Mouse (Mus musculus) heart, embryonic 10.5 days (tissue): ENCODE results near the gene Zbp1. TPM values are rescaled to one million over a fixed set of nuclear protein-coding genes. Genes with fewer than 3 reads are reported as not detected.

Experiments
- DNase-seq: peaks from one replicate; pipeline ENCODE4 v3.0.0-alpha.2; 2017; ENCODE audit warnings: low spot score
- H3K27ac ChIP-seq: fragments of 300-500 bp; sonication (generic); 2 replicates; pipeline ENCODE4 v1.5.1; 2016; ENCODE audit warnings: mild to moderate bottlenecking
- H3K27me3 ChIP-seq: fragments of 300-500 bp; sonication (generic); 2 replicates; pipeline ENCODE4 v1.6.1; 2016; ENCODE audit warnings: mild to moderate bottlenecking; ENCODE audit not compliant: poor library complexity, insufficient read depth, severe bottlenecking
- H3K36me3 ChIP-seq: fragments of 300-500 bp; sonication (generic); 2 replicates; pipeline ENCODE4 v1.6.1; 2016; ENCODE audit warnings: mild to moderate bottlenecking, moderate library complexity
- H3K4me1 ChIP-seq: fragments of 300-500 bp; sonication (generic); 2 replicates; pipeline ENCODE4 v1.6.1; 2016; ENCODE audit warnings: mild to moderate bottlenecking
- H3K4me3 ChIP-seq: fragments of 300-500 bp; sonication (generic); 2 replicates; pipeline ENCODE4 v1.5.1; 2016; ENCODE audit warnings: mild to moderate bottlenecking, moderate library complexity
- H3K9me3 ChIP-seq: fragments of 300-500 bp; sonication (generic); 2 replicates; pipeline ENCODE4 v1.6.1; 2016; ENCODE audit warnings: mild to moderate bottlenecking, moderate library complexity
- whole genome bisulfite sequencing: fragments of 180-500 bp; shearing (Covaris S2); methylation state at CpG from one replicate; pipeline ENCODE4 v1.1.7; 2016; 5-methylcytosine and 5-hydroxymethylcytosine counted together
- polyA plus RNA-seq: library from polyadenylated mRNA; unstranded; fragments of >200 nt; fragmentation: Nextera tagmentation; extraction: Ambion mirVana; gene quantifications from 2 replicates; pipeline ENCODE4 v1.2.1, GENCODE M21; 2016

Zbp1 gene
- polyA plus RNA-seq, 1 experiment from 2014 or later: not detected

DNA sequence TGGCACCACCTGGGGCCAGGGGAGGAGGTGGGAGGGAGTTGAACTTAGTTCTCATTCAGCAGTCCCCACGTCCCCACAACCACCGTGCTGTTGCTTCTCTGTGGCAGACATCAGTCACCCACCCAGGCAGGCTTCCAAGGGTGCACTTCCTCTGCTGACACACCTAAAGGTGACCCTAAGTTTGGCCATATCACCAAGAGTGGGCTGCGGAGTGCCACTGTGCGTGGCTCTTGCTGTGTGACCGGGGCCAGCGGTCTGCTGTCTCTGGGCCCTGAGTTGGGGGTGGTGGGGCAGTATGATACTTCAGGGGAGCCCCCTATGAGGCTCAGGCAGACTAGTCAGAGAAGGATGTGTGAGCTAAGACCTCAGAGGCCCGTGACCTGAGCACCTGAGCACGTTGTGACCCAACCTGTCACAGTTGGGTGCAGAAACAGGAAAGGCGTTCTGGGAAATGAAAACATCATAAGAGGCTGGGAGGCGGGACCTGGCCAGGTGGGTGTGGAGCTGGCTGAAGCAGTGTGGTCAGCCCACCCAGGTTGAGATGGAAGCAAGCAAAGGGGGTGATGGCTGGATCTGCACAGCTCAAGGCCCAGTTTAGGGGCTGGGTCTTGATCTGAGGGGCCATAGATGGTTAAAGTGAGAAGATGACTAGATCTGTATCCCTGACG lies 37.9 kb downstream of the Zbp1 start:
- DNase-seq: peak; percentile 68
- Histone ChIP-seq H3K9me3 (no peaks in the 10 kb centered on the region), H3K27me3 (peaks cover 73% of the 10 kb centered on the region), H3K27ac (peak overlapping the region; percentile 13; the same call in 1 of the 2 replicates), H3K4me3 (no peak overlapping the region), H3K4me1 (peaks cover 3% of the 10 kb centered on the region; the same call in 1 of the 2 replicates), H3K36me3 (no peaks in the 10 kb centered on the region)
- WGBS: 75% methylated on average over 11 of the region's 11 CpGs

DNA sequence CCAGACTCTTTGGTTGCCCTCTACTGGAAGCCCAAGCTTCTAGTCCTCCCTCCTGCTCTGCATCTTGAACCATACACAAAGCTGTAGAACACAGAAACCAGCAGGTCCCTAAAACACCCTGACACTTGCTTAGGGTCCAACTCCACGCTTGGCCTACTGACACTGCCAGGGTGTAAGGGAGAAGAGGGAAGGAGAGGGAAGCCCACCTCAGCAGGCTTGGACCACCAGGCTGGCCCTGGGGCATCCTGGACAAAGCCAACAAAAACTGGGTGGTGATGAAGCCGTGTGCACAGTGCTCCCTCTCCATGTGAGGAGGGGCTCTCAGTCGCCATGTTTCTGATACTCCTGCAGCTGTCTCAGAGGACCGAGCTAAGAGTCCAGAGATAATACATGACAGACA lies 38.7 kb downstream of the Zbp1 start:
- no peak overlapping the region for H3K4me3 ChIP-seq
- H3K27ac ChIP-seq: peak overlapping the region; percentile 22; the same call in 1 of the 2 replicates
- WGBS: 66% methylated on average over 4 of the region's 4 CpGs
- H3K27me3 ChIP-seq: peaks cover 65% of the 10 kb centered on the region
- H3K4me1 ChIP-seq: peaks cover 3% of the 10 kb centered on the region; the same call in 1 of the 2 replicates
- H3K9me3 ChIP-seq: no peaks in the 10 kb centered on the region
- H3K36me3 ChIP-seq: no peaks in the 10 kb centered on the region
- peak; percentile 65 for DNase-seq

DNA sequence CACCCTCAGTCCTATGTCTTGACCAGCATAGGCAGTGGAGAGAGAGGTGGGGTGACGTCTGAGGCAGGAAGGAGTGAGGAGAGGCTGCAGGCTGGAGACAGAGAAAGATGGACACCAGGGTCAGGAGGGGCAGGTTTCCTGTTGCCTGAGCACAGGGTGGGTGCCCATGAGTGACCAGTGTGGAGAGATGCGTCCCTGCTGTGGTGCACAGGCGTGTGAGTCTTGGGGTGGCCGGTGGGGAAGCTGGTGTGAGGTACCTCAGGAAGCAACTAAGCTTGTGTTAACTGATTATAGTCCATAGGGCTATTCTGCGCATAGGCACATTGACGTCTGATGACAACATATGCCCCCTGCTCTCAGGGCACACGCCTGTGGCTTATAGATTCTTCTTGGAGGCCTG lies 39.7 kb downstream of the Zbp1 start:
- Histone ChIP-seq H3K27me3 (peaks cover 55% of the 10 kb centered on the region), H3K4me1 (peaks cover 10% of the 10 kb centered on the region), H3K4me3 (no peak overlapping the region), H3K36me3 (no peaks in the 10 kb centered on the region), H3K9me3 (no peaks in the 10 kb centered on the region), H3K27ac (no peak overlapping the region)
- peak; percentile 70 for DNase-seq
- 78% methylated on average over 7 of the region's 7 CpGs for WGBS

DNA sequence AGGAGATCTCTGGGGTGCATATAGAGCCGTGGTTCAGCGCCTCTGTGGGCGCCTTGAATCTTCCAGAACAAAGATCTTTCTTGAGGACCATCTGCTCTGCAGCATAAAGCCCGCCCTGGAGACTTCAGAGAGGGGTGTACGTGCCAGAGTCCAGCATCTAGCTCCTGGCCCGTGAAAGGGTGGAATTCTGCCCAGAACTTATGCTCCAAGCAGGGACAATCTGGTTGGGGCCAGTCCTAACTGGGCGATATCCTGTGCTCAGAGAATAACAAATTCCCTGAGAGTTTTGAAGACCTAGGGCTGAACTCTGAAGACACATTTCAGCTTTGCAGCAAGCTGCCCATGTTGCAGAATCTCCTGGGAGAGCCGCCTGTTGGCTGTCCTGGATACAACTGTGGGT lies 40.8 kb downstream of the Zbp1 start:
- H3K9me3 ChIP-seq: no peaks in the 10 kb centered on the region
- DNase-seq: no peak
- H3K36me3 ChIP-seq: no peaks in the 10 kb centered on the region
- no peak overlapping the region for H3K4me3 ChIP-seq
- H3K27ac ChIP-seq: no peak overlapping the region; the same call in 1 of the 2 replicates
- H3K4me1 ChIP-seq: peaks cover 21% of the 10 kb centered on the region
- H3K27me3 ChIP-seq: peaks cover 48% of the 10 kb centered on the region
- 82% methylated on average over 8 of the region's 8 CpGs for WGBS

DNA sequence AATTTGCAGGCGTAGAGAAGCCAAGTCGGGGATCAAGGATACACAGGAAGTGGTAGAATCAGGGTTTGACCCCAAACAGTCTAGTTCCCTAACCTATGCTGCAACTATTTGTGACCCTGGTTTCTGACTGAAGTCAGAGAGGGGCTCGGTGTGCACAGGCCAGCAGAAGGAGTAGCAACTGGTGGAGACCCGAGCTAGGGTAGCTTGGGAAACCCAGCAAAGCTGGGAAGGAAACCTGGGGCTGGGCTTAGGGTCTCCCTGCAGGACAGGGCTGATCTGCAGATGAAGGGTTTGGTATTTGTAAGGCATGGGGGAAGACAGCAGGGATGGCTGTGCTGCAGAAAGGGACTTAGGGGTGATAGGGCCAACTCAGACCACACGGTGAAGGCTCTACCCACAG lies 41.2 kb downstream of the Zbp1 start:
- no peaks in the 10 kb centered on the region for H3K36me3 ChIP-seq
- WGBS: 69% methylated on average over 5 of the region's 5 CpGs
- DNase-seq: peak; percentile 57
- H3K9me3 ChIP-seq: no peaks in the 10 kb centered on the region
- H3K4me3 ChIP-seq: no peak overlapping the region
- peaks cover 48% of the 10 kb centered on the region for H3K27me3 ChIP-seq
- peaks cover 25% of the 10 kb centered on the region for H3K4me1 ChIP-seq
- no peak overlapping the region for H3K27ac ChIP-seq

DNA sequence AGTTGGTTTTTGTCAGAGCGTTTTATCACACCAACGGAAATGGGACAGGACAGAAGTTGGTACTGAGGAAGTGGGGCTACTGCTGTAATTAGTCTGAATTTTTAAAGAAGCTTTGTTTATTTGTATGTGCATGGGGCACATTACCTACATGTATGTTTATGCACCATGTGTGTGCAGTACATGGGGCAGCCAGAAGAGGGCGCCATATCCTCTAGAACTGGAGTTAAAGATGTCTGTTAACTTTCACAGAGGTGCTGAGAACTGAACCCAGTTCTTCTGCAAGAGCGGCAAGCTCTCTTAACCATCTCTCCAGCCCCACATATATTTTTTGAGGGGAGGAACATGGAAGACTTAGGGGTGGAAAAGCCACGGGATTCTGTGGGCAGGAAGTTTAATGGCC lies 43.0 kb downstream of the Zbp1 start:
- Histone ChIP-seq H3K4me1 (peaks cover 38% of the 10 kb centered on the region), H3K4me3 (no peak overlapping the region), H3K9me3 (no peaks in the 10 kb centered on the region), H3K36me3 (no peaks in the 10 kb centered on the region), H3K27me3 (peaks cover 48% of the 10 kb centered on the region), H3K27ac (no peak overlapping the region)
- WGBS: 84% methylated on average over 5 of the region's 5 CpGs
- DNase-seq: no peak

DNA sequence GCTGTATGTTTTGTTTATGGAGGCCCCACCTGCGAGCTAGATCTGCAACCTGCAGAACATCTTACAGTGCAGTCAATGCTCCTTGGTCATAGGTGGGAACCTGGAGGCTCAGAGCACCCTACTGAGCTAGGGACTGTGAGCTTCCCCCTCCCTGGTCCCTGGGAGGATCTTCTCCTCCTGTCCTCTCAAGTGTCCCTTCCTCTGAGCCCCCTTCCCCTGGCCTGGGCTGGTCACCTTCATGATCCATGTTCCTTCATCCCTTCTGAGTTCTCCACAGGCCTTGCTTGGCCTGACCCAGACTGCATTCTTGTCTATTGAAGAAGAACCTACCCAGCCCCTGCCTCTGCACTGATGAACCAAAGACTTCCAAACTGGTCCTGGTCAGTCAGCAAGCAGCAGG lies 44.2 kb downstream of the Zbp1 start:
- no peaks in the 10 kb centered on the region for H3K36me3 ChIP-seq
- H3K4me3 ChIP-seq: peak overlapping the region; percentile 53
- peaks cover 51% of the 10 kb centered on the region for H3K27me3 ChIP-seq
- DNase-seq: peak; percentile 62
- peaks cover 38% of the 10 kb centered on the region for H3K4me1 ChIP-seq
- H3K9me3 ChIP-seq: no peaks in the 10 kb centered on the region
- WGBS: 33% methylated on average over 1 of the region's 1 CpGs
- H3K27ac ChIP-seq: peak overlapping the region; percentile 89

DNA sequence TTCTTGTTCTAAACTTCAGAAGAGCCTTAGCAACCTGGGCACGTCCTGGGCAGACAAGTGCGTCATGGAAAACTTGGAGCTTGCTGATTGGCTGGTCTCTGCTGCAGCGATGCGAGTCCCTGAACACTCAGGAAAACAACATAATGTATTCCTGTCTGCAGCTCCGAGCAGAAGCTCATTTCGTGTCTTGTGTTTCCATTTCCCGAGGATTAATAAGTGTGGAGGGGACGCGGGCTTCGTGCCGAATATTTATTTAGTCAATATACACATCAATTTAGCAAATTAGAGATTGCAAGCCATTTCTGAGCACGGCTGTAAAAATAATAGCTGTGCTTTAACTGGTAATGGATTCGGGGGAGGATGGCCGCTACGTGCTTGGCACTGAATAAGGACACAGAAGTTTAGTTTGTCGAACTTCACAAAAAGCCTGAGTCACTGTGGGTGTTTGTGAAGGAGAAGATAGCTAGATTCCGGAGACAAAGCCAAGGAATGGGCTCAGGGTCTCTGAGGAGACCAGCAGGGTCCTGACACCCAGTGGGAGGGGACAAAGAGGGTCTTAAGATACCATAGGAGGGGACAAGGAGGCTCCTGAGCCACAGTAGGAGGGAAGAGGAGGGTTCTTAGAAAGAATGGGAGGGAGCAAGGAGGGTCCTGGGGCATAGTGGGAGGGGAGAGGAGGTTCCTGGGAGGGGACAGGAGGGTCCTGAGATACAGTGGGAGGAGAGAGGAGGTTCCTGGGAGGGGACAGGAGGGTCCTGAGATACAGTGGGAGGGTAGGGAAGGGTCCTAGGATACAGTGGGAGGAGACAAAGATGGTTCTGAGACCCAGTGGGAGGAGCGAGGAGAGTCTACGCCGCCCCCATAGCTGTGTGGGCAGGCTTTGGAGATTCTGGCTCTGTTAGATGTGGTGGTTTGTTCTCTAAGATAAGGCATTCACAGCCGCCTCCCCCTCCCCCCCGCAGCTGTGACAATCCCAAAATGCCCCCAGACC lies 44.9 kb downstream of the Zbp1 start:
- Histone ChIP-seq H3K36me3 (no peaks in the 10 kb centered on the region), H3K9me3 (no peaks in the 10 kb centered on the region), H3K27me3 (peaks cover 55% of the 10 kb centered on the region), H3K4me1 (peaks cover 38% of the 10 kb centered on the region), H3K27ac (peak overlapping the region; percentile 89), H3K4me3 (peak overlapping the region; percentile 53)
- 4% methylated on average over 22 of the region's 22 CpGs for WGBS
- DNase-seq: peak; percentile 88

DNA sequence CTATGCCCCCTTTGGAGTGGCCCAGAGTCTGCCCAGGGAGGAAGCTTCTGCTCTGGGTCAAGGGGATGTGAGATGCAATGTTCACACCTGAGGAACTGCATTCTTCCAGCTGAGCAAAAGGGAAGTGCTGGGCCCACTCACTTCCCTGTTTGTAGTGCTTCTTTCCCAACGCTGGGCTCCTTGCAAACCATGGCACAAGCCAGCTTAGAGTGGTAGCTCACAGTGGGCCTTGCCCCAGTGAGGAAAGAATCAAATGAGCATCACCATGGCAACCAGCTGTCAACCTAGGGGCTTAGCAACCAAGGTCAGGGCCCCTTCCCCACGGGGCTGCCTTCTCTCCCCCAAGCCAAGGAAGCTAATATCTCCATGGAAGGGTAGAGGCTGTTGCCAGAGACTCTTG lies 45.7 kb downstream of the Zbp1 start:
- Histone ChIP-seq H3K36me3 (no peaks in the 10 kb centered on the region), H3K9me3 (no peaks in the 10 kb centered on the region), H3K4me1 (peaks cover 38% of the 10 kb centered on the region), H3K27me3 (peaks cover 55% of the 10 kb centered on the region), H3K4me3 (peak overlapping the region; percentile 53), H3K27ac (peak overlapping the region; percentile 89)
- 26% methylated on average over 2 of the region's 2 CpGs for WGBS
- DNase-seq: no peak

DNA sequence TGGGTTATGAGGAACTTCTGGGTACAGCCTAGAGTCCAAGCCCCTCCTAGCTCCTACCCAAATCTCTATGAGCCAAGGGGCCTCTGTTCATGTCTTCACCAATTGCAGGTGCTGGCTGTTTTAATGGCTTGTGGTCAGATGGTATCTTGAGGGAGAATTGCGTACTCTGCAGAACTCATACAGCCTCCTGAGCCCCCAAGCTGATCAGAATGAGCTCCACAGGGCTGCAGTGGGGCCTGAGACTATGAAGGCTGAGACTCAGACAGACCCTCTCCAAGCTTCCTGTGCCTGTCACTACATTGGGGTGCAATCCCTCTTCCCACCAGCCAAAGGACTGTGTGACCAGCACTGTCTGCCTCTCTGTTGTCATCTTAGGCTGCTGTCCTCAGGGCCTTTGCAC lies 46.3 kb downstream of the Zbp1 start:
- Histone ChIP-seq H3K9me3 (no peaks in the 10 kb centered on the region), H3K4me3 (no peak overlapping the region), H3K27ac (peak overlapping the region; percentile 89), H3K4me1 (peaks cover 38% of the 10 kb centered on the region), H3K36me3 (no peaks in the 10 kb centered on the region), H3K27me3 (peaks cover 51% of the 10 kb centered on the region)
- 90% methylated on average over 1 of the region's 1 CpGs for WGBS
- DNase-seq: peak; percentile 62

DNA sequence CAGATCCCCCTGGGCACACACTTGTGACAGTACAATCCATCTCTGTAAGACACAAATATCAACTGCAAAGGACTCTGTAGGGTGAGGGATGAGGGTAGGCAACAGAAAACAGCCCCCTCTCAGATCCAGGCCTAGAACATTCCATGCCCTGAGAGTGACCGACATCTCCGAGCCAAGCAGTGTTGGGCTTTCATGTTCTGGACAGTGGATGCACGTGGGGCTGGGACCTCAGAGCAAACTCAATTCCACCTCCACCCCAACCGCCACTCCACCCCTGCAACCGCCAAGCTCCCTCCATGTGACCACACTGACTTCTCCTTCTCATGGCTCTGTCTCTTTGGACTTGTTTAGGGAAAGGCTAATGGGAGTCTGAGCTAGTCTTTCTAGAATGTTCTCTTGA lies 46.8 kb downstream of the Zbp1 start:
- H3K4me3 ChIP-seq: peak overlapping the region; percentile 52
- H3K9me3 ChIP-seq: no peaks in the 10 kb centered on the region

DNA sequence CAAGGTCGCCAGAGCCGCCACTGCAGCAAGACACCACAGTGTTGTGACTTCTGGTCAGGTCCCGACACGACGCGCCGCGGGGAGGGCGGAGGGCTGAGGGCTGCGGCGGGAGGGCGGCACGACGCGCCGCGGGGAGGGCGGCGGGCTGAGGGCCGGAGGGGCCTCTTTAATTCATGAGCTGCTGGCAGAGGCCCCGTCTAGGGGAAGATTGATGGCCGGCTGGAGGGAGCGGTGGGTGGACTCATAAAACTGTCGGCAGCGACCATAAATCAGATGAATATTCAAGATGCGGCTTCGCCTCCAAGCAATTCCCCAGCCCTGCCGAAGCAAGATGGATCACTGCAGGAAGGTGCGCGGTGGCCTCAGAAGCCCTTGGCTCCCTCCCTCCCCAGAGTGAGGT lies 47.3 kb downstream of the Zbp1 start:
- Histone ChIP-seq H3K27me3 (peaks cover 43% of the 10 kb centered on the region), H3K9me3 (no peaks in the 10 kb centered on the region), H3K36me3 (no peaks in the 10 kb centered on the region), H3K4me3 (peak overlapping the region; percentile 52), H3K27ac (peak overlapping the region; percentile 77), H3K4me1 (peaks cover 38% of the 10 kb centered on the region)
- peak; percentile 74 for DNase-seq
- WGBS: 4% methylated on average over 29 of the region's 30 CpGs

More for the DNA sequence above, 46.8 kb downstream of the Zbp1 start:
- 76% methylated on average over 5 of the region's 5 CpGs for WGBS
- peaks cover 47% of the 10 kb centered on the region for H3K27me3 ChIP-seq
- DNase-seq: peak; percentile 74
- H3K4me1 ChIP-seq: peaks cover 38% of the 10 kb centered on the region
- H3K36me3 ChIP-seq: no peaks in the 10 kb centered on the region
- H3K27ac ChIP-seq: peak overlapping the region; percentile 77; the same call in 1 of the 2 replicates

DNA sequence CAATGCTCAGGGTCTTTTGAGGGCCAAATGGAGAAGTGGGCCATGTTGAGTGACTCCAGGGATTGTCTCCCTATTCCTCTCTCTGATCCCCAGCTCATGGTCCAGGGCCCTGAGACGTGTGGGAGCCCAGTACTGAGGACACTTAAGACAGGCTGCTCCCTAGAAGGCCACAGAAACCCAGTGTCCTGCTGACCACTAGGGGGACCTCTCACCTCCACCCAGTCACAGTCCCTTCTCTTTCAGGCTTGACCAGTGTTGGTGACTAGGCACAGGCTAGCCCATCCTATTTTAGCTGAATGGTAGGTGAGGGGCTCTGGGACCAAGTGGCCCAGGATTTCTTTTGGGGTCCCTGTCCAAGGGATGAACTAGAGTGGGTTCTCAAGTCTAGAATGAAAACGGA lies 48.0 kb downstream of the Zbp1 start:
- no peak for DNase-seq
- Histone ChIP-seq H3K4me1 (peaks cover 38% of the 10 kb centered on the region), H3K36me3 (no peaks in the 10 kb centered on the region), H3K27ac (peak overlapping the region; percentile 77; the same call in 1 of the 2 replicates), H3K4me3 (no peak overlapping the region), H3K9me3 (no peaks in the 10 kb centered on the region), H3K27me3 (peaks cover 51% of the 10 kb centered on the region)
- 36% methylated on average over 2 of the region's 2 CpGs for WGBS
